Mouse (Mus musculus): ENCODE results near the gene Olfr1386.
"Not testable (repeated sequence)": the region's sequence is repeated elsewhere in the genome, so short reads cannot be mapped to it uniquely, and the experiment has no call there.

Olfr1386 gene

DNA sequence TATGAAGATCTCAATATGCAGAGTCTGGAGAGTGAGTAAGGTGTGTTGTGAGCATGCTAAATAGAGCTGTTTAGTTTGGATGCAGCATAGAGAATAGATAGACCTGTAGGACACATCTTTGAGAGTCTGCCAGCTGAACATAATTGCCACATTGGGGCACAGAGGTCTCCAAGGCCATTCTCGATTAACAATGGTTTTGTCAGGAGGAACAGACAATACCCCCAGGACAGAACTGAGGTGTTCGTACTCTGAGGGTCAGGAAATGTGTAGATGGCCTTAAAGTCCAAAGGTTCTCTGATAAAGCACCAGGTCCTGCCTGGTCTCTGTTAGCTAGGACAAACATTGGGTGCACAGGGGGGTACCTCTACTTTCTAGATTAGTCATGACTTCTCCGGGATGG is at the start of gene Olfr1386:
Gene Olfr1386, plus strand, starts transcription at position 301 of the 400 bp plus-strand sequence.
- not testable (repeated sequence) for ATAC-seq (ENCODE audit: low TSS enrichment)

GRCm38 (mm10) chr11:49422767-49423166 is 42.1 kb upstream of the Olfr1386 start, which contains the start of gene Olfr1389:
Gene Olfr1389, plus strand, starts transcription at chr11:49423067.
- ATAC-seq (ENCODE audit: low TSS enrichment): no peak

GRCm38 (mm10) chr11:49425257-49425927 is 39.5 kb upstream of the Olfr1386 start:
- no peak for ATAC-seq (ENCODE audit: low TSS enrichment)

GRCm38 (mm10) chr11:49429641-49430040 is 35.2 kb upstream of the Olfr1386 start:
- no peak for ATAC-seq (ENCODE audit: low TSS enrichment)

DNA sequence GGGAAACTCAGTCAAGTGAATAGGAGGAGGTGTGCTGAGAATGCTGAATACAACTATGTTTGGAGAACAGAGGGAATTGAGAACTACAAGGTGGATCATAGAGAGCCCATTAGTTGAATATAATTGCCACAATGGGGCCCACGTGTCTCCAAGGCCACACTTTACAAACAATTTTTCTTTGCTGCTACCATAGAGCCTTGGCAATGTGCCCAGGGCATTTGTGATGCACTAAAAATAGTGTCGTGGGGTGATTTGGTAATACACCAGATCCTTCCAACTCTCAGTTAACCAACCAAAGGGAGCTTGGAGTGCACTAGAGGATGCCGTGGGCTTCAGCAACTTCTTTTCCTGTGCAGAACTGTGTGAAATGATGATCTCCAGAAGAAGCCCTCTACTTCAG is 28.4 kb upstream of the Olfr1386 start, which contains the start of gene Olfr1388:
Gene Olfr1388, plus strand, starts transcription at position 214 of the 400 bp plus-strand sequence.
- no peak for ATAC-seq (ENCODE audit: low TSS enrichment)

DNA sequence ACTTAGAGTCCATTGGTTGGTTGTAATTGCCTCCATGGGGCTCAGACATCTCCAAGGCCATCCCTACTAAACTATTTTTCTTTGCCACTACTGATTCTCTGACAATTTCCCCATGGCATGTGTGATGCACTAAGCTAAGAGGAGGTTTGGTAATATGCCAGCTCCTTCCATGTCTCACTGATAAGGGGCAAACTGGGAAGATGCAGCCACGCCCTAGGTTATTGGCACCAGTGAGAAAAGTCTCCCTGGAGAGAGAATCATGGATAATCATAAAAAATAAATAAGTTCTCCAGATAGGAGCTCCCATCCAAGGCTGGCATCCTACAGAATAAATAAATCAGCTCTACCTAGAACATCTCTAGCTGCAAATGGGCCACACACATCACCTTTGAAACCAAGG is 9.8 kb upstream of the Olfr1386 start, which contains the start of gene Olfr1387:
Gene Olfr1387, plus strand, starts transcription at position 301 of the 400 bp plus-strand sequence.
- ATAC-seq (ENCODE audit: low TSS enrichment): no peak

GRCm38 (mm10) chr11:49485973-49486372 is 21.1 kb downstream of the Olfr1386 start:
- no peak for ATAC-seq (ENCODE audit: low TSS enrichment)

DNA sequence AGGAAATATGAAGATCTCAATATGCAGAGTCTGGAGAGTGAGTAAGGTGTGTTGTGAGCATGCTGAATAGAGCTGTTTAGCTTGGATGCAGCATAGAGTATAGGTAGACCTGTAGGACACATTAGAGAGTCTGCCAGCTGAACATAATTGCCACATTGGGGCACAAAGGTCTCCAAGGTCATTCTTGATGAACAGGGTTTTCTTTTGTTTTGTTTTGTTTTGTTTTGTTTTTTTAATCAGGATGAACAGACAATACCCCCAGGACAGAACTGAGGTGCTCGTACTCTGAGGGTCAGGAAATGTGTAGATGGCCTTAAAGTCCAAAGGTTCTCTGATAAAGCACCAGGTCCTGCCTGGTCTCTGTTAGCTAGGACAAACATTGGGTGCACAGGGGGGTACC is 23.9 kb downstream of the Olfr1386 start, which contains the start of gene Olfr1385:
Gene Olfr1385, plus strand, starts transcription at position 301 of the 400 bp plus-strand sequence.
- ATAC-seq (ENCODE audit: low TSS enrichment): not testable (repeated sequence)

GRCm38 (mm10) chr11:49518086-49518485 is 53.2 kb downstream of the Olfr1386 start:
- ATAC-seq (ENCODE audit: low TSS enrichment): peak; percentile 78

DNA sequence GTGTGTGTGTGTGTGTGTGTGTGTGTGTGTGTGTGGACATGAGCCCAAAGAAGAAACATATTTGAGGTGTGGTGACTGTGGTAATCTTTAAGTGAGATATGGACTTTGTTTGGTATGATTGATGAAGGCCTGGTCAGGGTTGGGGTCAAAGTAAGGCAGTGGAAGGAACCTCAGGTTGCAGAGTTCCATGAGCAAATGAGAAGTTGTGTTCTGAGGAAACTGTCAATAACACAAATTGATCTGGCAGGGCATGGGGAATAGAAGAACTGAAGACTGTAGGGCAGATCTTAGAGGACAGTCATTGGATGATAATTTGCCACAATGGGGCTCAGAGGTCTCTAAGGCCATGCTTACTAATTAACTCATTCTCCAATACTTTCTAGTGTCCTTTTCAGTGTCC is 54.5 kb downstream of the Olfr1386 start, which contains the start of gene Olfr1383:
Gene Olfr1383, plus strand, starts transcription at position 301 of the 400 bp plus-strand sequence.
- ATAC-seq (ENCODE audit: low TSS enrichment): no peak
